Mouse (Mus musculus) brain, adult 2 months (tissue): ENCODE measurements around the gene Slc9b1.

Experiments
- DNase-seq: peaks from one replicate; pipeline ENCODE4 v3.0.0; 2011; ENCODE audit warnings: low read depth, low spot score

Slc9b1 gene

DNA sequence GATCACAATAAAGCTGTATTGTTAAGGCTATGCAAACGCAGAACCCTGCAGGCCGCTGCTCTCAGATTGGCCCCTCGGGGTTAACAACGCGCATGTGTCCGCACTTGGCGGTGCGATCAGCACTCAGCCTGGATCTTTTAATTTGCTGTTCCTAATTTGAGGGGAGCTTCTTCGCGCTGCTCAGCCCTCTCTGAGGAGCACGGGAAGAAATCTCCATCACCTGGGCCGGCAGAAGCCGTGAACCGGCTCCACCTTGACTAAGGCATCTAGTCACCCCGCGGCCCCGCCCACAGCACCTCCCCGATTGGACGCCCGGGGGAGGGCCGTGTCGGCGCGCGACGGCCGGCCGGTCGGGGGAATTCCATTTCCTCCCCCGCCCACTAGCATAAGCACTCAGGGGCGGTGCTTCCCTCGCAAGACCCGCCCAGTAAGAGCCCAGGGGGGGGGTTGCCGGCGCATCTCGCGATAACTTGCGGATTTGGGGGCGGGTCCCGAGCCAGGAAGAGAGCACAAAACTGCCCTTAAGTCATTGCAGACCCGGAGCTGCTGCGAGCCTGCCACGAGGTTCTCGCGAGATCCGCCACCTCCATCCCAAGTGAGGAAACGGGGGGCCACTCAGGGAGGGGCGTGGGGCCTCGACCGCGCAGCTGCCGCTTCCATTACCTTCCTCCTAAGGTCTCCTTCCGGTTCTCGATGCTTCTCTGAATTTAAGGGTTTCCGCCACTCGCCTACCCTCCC lies 90.1 kb downstream of the Slc9b1 start, which contains the start of gene Ube2d3:
Ube2d3 (plus strand) TSS at position 392 of the 738 bp plus-strand sequence.
- DNase-seq, result peak; percentile 100

DNA sequence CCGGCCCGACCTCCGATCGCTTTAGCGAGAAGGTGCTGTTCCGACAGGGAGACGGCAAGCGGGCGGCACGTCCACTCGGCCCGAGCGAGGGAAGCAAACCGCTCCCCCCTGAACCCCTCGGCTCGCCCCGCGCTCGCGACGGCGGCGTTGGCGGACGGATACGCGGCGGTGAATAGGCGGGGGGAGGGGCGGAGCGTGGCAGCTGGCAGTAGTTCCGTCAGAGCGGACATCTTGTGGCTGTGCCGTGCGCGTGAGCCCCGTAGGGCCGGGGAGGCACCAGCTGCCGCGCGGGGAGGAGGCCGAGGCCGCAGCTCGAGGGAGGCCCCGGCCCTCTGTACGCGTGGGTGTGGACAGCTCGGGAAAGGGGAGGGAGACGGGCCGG lies 90.7 kb downstream of the Slc9b1 start:
- DNase-seq, result peak; percentile 96

DNA sequence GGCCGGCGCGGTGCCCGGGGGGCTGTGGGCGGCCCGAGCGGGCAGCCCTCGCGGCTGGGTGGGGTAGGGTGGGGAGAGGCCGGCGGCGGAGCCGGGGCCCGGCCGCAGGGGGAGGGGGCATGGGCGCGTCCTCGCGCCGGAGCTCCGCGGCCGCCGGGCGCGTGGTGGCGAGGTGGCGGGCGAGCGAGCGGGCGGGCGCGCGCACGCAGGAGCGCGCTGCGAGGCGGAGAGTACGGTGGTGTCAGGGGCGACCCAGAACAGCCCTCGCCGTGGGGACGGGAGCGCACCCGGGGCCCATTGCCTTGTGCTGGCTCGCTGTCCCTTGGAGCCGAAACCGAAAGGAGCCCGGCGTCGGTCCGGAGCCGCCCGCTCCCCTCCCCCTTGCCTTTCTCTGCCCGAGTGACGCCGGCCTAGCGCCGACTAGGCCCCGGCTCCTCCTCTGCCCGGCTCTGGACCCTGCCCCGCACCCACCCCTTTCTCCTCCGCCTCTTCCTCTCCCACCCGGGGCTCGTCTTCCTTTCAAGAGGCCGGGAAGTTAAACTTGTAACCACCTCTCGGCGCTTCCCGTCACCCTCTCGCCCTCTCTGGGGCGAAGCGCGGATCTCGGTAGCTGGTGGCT lies 91.2 kb downstream of the Slc9b1 start:
- peak; percentile 86 for DNase-seq

DNA sequence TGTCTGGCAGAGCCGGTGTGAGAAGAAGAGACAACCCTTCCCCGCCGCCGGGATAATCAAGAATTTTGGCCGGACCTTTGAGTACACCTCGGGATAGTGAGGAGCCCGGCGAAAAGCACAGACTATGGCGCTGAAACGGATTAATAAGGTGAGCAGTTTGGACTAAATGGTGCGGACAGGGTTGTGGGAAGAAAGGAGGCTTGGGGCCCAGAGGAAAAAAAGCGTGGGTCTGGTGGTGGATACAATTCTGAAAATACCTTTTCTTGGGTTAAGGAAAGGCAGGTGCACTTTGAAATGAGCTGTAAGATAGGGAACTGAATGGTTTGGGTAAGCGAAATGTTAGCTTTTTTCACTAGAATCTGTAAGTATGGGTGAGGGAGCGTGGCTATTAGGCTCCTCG lies 91.8 kb downstream of the Slc9b1 start:
- DNase-seq, result no peak

DNA sequence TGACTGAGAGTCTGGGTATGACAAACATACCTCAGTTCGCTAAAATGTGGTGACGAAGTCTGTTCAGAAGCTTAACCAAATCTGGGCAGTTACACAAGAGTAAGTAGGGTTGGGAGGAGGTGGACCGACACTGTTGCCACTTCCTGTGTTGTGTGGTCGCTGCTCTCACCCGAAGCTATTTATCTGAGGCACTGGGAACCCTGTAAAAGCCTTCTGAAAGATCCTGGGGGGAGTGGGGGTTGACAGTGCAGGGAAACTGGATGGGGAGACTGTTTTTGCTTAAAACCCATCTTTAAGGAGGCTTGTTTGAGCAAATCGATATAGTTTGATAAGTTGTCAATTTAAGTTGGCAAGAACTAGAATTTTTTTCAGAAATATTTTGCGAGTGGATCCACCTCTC lies 92.4 kb downstream of the Slc9b1 start:
- peak; percentile 51 for DNase-seq

DNA sequence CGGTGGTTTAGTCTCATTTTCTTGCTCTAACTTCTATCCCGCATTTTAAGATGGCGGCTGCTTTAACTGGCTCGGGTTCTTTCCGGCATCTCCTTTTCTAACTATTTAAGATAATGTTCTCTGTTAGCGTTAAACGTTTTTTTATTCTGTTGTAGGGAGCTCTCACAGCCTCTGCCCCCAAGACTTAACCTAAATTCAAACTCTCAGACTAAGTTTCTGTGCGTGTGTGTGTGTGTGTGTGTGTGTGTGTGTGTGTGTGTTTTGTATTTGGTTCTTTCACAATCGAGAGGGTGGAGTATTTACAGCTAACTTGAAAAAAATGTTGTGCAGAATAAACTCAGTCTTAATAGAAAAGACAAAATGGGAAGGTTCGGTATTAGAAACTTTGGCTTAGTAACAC lies 92.8 kb downstream of the Slc9b1 start:
- peak; percentile 11 for DNase-seq

DNA sequence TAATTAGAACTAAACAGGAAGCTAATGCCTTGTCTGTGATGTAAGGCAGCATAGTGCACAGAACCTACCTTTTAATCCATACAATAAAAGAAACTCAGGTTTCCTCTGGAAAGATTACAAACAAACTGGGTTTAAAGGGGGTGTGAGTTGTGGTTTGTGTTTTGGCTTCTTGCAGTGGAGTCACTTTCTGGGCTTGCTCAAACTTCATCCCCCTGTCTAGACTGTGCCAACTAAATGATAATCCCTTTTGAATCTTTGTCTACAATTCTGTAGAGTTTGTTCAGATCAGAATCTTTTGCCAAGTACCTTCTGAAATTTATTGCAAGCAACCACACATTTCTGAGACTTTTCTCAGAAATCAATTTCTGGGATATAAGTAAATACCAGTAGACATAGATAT lies 97.1 kb downstream of the Slc9b1 start:
- DNase-seq, result no peak
